Mouse (Mus musculus) inflammation-experienced regulatory T-cells, adult 6 months (primary cell): ENCODE measurements around the gene Prkag3. TPM values are rescaled to one million over a fixed set of nuclear protein-coding genes. Genes with fewer than 3 reads are reported as not detected.

Source experiments
- ATAC-seq: one replicate; pipeline ENCODE4 v1.8.0; 2017
- polyA plus RNA-seq, 3 experiments: library from polyadenylated mRNA; unstranded; fragments of 100-300 nt; shearing (Covaris generic); gene quantifications; one replicate each; pipeline ENCODE4 v1.2.1; 2017

Gene Prkag3
- not detected for polyA plus RNA-seq

GRCm38 (mm10) chr1:74748643-74749271 is at the start of gene Prkag3:
Prkag3 (minus strand) TSS chr1:74749221.
- no peak for ATAC-seq

DNA sequence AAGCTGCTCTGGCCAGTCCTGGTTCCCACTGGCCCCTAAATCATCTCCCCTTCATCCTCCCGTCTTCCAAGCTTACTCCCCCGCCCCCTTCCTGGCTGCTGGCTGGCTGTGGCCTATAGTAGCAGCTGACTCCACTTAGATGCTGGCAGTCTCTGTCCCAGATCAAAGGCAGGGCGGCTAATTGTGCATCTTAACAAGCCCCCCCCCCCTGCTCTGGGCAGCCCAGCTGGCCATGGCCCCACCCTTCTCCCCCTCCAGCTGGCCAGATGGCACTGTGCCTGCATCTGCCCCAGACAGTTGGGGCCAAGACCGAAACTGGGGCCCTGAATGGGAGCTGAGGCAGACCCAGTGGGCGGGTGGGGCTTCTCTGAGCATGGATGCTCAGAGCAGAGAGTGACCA is 48.4 kb upstream of the Prkag3 start:
- ATAC-seq, result no peak

- ATAC-seq, result no peak
Measured at GRCm38 (mm10) chr1:74795145-74795529, 46.1 kb upstream of the Prkag3 start.

DNA sequence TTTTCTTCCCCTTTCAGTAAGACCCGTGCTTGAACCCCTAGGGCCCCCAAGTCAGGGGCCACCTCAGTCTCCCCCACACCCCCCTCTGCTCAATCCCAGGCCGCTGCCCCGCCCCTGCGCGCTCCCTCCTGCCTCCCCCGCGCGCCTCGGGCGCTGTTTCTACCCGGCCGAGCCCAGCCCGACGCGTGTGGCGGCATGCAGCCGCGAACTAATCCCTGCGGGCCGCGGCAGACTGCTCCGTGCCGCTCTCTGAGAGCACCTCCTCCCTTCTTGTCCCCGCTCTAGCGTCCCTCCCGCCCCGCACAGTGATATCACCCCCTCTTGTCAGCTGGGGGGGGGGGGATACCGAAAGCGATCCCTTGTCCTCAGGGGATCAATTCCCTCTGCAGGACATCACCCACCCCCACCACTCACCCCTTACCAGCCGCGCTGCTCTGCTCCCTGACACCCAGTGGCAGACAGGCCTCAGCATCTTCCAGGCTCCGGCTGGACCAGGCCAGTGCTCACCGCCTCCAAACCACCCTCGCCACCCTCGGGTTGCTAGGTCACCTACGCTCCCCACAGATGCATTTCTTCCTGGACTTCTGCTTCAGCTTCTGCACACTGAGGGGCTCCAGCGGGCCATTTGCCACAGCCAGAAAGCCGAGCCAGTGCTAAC is 45.6 kb upstream of the Prkag3 start:
- no peak for ATAC-seq

DNA sequence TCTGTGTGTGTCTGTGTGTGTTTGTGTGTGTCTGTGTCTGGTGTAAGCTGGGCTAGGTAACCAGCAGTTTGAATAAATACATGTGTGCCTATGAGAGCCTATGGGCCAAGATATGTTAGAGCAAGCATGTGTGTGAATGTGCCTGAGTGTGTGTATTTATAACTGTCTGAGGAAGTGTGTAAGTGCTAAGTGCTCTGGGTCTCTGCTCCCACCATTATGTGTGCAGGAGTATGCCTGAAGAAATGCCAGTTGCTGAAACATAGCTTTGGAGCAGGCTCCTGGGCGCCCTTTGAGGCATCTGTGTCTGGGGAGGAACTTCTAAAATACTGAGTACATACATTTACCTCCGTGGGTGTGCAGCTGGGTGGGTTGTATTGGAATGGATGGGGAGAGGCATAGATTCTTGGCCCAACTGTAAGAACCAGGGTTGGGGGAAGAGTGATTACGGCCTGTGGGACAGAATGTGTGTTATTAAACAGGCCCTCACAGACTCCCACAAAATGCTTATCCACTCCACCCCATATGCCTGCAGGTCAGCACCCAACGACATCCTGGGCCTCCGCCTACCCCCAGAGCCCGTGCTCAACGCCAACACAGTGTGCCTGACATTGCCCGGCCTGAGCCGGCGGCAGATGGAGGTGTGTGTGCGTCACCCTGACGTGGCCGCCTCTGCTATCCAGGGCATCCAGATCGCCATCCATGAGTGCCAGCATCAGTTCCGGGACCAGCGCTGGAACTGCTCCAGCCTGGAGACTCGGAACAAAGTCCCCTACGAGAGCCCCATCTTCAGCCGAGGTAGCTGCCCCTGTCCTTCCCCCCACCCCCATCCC is 44.0 kb upstream of the Prkag3 start:
- no peak for ATAC-seq

DNA sequence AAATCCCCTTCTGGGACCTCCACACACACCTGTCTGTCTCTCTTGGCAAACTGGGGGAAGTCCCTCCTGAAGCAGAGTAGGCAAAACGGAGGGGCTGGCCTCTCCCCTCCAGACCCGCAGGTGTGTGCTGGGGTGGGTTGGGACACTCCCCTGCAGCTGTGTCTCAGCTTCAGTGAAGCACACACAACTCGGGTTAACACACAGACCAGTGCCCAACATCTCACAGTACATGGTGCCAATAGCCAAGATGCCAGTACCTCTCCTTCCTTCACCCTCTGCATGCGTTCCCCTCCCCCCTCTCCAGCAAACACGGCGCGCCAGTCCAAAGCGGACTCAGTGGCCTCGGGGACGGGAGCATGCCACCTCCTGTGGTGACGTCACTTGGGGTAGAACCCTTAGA is 42.2 kb upstream of the Prkag3 start, which contains the start of gene Wnt10a:
Gene Wnt10a (plus strand): TSS at position 268 of the 400 bp plus-strand sequence.
- ATAC-seq, result no peak

GRCm38 (mm10) chr1:74790095-74790494 is 41.1 kb upstream of the Prkag3 start:
- ATAC-seq, result no peak

DNA sequence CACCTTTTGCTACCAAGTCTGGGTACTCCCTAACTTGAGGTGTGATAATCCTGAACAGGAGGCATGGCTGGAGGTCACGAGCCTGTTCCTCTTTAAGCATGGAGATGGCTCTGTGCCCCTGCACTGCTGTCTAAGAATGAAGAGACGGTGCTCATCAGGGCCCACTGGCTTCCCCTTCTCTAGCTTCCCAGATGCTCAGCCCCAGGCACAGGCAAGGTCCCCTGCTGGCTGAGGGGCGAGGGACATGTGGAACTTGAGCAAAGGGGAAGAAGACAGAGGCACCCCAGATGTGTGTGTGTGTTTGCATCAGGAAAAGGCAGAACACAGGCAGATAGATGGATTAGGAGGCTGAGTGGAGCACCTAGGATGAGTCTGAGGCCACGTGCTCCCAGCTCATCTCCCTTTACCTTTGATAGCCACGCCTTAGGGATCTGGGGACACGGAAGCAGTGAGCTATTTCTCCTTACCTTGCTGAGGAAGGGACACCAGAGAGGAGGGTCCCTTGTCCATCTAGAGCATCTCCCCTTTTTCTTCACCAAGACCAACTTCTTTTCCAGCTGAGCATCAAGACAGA is 39.7 kb upstream of the Prkag3 start:
- no peak for ATAC-seq

GRCm38 (mm10) chr1:74787846-74788245 is 38.8 kb upstream of the Prkag3 start:
- peak; percentile 80 for ATAC-seq

DNA sequence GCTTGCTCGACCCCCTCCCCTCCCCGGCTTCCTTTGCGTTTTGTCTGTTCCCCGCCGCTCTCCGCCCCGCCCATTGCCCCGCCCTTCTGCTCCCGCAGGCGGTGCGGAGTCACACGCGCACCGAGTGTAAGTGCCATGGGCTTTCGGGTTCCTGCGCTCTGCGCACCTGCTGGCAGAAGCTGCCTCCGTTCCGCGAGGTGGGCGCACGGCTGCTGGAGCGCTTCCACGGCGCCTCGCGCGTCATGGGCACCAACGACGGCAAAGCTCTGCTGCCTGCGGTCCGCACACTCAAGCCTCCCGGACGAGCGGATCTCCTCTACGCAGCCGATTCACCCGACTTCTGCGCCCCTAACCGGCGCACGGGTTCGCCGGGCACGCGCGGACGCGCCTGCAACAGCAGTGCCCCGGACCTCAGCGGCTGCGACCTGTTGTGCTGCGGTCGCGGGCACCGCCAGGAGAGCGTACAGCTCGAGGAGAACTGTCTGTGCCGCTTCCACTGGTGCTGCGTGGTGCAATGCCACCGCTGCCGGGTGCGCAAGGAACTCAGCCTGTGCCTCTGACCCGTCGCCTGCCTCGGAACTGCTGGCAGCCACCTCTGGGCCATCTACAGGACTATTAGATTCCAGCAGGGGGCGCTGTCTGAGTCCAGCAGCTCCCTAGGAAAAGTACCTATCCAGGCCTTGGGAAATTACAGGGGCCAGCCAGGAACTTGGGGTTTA is 35.2 kb upstream of the Prkag3 start:
- peak; percentile 27 for ATAC-seq

- ATAC-seq, result no peak
Measured at GRCm38 (mm10) chr1:74783554-74783953, 34.5 kb upstream of the Prkag3 start.

- ATAC-seq, result no peak
Measured at GRCm38 (mm10) chr1:74782045-74782444, 33.0 kb upstream of the Prkag3 start.

DNA sequence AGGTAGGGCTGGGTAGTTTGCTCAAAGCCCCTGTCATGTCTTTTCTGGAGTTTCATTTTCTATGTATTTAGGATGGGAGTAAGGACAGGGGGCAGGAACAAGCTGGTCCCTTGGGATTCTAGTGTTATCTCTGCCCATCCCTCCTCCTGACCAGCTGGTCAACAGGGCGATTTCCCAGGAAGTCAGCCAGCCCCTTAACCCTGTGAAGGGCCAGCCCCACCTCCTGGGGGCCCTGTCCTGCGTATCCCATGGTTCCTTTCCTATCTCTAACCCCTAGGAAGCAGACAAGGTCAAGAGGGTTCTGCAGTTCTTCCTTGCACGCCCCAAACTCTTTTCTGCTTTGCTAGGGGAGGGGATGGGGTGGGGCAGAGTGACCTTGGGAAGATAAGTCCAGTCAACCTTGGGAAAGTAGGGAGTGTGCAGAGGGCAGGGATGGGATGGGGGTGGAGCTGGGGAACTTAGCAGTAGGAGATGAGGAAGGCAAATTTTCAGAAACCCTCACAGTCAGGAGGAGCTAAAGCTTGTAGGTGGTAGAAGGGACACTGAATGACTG is 30.0 kb upstream of the Prkag3 start:
- no peak for ATAC-seq

DNA sequence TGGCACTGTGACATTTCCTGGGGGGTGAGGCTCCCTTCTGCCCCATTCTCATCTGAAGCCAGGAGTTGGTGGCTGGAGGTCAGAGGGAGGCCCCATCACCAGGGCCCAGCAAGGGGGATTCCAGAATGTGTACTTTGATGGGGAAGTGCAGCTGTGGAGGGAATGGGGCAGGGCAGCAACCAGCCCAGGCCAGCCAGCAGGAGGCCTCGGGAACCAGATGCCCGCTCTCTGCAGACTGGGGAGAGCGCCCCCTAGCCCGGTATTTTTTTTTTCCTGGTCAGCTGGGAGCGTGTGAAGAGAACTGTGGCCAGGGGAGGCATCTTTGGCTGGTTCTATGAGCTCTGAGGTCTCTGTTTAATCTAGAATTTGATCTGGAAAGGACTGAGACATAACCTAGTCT is 26.8 kb upstream of the Prkag3 start:
- ATAC-seq, result no peak

- ATAC-seq, result no peak
Measured at GRCm38 (mm10) chr1:74774062-74774461, 25.0 kb upstream of the Prkag3 start.

DNA sequence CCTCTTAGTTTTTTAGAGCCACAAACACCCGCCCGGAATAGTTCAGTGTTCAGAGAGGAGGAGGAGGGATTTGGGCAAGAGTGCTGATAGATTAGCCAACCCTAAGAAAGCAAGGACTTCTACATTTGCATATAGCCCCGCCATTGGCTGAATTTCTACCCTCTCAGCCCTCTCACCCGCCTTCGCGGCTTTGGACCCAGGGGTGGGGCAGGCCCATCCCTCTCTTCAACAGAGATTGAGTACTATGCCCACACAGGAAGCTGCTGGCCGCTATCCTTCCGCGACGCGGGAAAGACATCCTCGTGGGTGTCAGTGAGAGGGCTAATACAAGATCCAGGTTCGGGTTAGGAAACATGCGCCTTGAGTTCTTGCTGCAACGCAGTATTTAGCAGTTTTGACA is 24.1 kb upstream of the Prkag3 start:
- no peak for ATAC-seq

GRCm38 (mm10) chr1:74771931-74772620 is 23.1 kb upstream of the Prkag3 start:
- ATAC-seq, result no peak

DNA sequence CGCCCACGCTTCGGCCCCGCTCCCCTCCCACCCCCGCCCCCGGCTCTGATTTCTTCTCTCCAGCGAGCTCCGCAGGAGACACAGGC is 22.7 kb upstream of the Prkag3 start, which contains the start of gene Wnt6:
Gene Wnt6 (plus strand): TSS at position 48 of the 86 bp plus-strand sequence.
- ATAC-seq, result no peak

DNA sequence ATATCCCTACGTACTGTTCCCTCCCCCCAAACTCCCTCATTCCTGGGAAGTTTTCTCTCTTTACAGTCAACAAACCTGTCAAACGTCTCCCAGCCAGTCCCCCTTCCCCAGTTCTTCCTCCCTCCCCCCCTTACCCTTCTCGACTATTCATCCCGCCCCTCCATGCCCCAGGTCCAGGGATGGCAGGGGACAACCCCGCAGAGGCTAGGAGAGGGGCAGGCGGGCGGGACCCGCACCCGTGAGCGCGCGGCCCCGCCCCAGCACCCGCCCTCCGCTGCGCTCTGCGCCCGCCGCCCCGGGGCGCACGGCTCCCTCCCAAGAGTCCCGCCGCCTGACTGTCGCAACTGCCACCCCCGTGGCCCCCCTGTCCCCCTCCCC is 22.4 kb upstream of the Prkag3 start:
- no peak for ATAC-seq

DNA sequence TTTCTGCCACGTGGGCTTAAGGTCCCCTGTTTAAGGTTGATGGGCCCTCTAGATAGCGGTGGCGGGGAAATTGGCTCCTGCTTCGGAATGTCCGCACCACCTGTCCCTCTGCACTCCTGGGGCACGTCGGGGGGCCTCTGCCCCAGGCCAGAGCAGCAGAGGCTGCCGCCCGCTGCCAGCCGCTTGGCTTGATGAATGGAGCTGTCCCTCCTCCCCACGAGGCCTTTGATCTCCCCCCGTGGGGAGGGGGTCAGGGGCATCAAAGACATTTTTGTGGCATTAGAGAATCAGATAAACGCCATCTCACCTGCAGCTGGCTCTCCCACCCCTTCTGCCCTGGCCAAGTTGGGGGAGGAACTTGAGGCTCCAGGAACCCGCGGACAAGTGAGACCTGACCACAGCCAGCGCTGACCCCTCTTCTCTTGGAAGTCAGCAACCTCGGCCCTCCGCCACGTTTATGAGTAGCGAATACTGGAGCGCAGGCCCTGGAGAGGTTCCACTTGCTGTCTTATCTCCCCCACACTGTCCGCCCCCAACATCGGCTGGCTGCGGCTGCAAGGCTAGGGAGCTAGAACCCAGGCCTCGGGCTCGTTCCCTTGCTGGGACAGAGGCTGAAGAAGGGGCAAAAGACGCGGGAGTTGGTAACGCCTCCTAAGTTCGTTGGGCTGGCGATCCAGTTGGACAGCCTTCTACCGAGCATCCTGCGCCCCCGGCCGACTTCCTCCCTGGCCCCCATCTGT is 21.9 kb upstream of the Prkag3 start:
- no peak for ATAC-seq

GRCm38 (mm10) chr1:74763081-74763480 is 14.1 kb upstream of the Prkag3 start:
- no peak for ATAC-seq

DNA sequence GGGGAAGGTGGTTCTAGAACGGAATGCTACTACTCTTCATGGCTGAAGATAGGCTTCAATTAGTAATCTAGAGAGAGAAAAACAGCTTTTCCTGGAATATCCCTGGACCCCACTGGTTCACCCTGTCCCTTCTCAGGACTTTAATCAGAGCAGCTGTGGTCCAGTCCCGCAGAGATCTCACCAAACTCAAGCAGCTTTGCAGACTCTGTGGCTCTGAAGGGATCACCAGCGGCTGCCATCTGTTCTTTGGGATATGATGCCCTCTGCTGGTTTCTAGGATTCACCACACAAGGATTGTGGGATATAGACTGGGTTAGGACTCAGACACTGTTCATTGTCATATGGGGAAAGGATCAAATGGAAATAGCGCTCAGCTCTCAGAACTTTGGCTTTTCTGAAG is 10.8 kb upstream of the Prkag3 start:
- ATAC-seq, result no peak
